Mouse (Mus musculus) spleen, adult 2 months (tissue): ENCODE measurements around the gene Clec2l.

Source experiments
- CTCF ChIP-seq: fragments of 200-500 bp; IDR thresholded peaks from 2 replicates; pipeline ENCODE4 v1.5.1; 2011; ENCODE audit warnings: mild to moderate bottlenecking, inconsistent platforms; ENCODE audit not compliant: insufficient read depth, insufficient read length, insufficient replicate concordance; ENCODE audit errors: extremely low read depth
- POLR2A ChIP-seq: fragments of 200-500 bp; IDR thresholded peaks from 2 replicates; pipeline ENCODE4 v1.6.1; 2011; ENCODE audit warnings: low read depth, low read length, inconsistent platforms

DNA sequence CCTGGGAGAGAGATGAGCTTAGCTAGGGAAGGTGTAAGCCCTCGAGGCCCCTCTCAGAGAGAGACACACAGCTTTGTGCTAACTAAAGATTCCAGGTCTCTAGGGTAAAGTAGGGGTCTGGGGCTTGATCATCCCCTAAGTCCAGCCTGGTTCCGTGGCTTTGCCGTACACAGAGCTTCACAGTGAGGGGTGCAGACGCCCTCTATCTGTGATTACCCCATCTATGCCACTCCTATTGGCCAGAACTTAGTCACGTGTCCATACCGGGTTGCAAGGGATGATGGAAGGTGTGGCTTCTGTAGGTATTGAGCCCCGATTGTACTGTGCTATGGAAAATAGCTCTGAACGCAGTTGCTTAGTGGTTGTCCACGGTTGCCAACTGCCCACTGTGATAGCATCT, 14.8 kb downstream of the Clec2l start:
- TF ChIP-seq CTCF = no peak
- no peak for TF ChIP-seq POLR2A
